Mouse (Mus musculus) heart, postnatal 10 days (tissue): ENCODE data around the gene Arap2. TPM values are rescaled to one million over a fixed set of nuclear protein-coding genes. Genes with fewer than 3 reads are reported as not detected.
A peak's percentile ranks its signal among the peaks of the same experiment; 100 is the strongest.
"Not testable (repeated sequence)": the region's sequence is repeated elsewhere in the genome, so short reads cannot be mapped to it uniquely, and the experiment has no call there.

Source experiments
- DNase-seq, 2 experiments: peaks; one replicate each; pipeline ENCODE4 v3.0.0; 2021
- intact Hi-C: fragments of 180-260 bp; cut with DNase I; formaldehyde crosslinking; loops from one replicate; pipeline ENCODE4 v1.15.1; 2025
- total RNA-seq, 2 experiments: library from RNA; stranded (reverse); gene quantifications; 2 replicates each; pipeline ENCODE4 v1.2.3; 2021

Arap2 gene
- total RNA-seq, 2 experiments from 2014 or later = 7.0 to 13.6 TPM

DNA sequence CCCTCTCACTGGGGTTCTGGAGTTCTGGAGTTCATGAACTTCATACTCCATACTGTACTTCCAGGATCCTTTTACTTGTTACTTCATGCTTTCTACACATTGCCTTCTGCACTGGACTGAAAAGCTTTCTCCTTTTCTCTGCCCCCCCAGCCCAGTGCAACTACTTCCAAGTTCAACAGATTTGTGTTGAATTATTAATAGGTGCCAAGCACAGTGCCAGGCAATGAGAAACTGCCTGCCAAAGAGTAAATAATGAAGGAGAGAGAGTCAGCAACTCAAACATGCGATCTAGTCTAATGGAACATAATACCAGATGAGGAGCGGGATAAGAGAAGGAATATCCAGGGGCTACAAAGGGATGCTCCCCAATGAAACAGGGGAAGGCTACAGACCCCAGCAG is 17.8 kb downstream of the Arap2 start:
- intact Hi-C loops = no loop called here
- no peak for DNase-seq

DNA sequence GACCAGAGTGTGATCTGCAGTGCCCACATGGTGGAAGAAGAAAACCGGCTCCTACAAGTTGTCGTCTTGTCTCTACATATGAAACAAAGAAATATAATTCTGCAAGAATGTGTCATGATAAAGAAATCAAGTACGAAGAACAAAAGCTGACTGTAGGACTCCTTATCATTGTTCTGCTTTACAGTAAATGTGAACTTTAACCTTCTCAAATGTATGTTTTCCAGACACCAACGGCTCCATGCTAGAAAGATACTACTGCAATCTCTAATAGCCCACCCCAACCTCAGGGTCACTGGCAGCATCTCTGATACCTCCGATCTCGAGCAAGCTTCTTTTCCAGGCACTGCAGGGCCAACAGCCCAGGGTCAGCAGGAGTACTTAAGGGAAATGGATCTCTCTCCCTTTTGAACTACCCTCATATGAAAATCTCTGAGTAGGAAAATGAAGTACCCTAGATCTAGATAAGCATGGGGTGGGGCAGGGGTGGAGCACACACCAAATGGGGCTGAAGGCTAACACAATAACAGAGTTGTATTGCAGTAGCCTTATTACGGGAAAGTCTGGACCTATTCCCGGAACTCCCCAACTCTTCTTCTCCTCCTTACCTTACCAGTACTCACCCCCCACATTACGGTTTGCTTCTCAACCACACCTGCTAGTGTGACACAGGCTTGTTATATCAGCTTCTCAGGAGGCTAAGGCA is 22.6 kb downstream of the Arap2 start:
- intact Hi-C loops = no loop called here
- no peak for DNase-seq

DNA sequence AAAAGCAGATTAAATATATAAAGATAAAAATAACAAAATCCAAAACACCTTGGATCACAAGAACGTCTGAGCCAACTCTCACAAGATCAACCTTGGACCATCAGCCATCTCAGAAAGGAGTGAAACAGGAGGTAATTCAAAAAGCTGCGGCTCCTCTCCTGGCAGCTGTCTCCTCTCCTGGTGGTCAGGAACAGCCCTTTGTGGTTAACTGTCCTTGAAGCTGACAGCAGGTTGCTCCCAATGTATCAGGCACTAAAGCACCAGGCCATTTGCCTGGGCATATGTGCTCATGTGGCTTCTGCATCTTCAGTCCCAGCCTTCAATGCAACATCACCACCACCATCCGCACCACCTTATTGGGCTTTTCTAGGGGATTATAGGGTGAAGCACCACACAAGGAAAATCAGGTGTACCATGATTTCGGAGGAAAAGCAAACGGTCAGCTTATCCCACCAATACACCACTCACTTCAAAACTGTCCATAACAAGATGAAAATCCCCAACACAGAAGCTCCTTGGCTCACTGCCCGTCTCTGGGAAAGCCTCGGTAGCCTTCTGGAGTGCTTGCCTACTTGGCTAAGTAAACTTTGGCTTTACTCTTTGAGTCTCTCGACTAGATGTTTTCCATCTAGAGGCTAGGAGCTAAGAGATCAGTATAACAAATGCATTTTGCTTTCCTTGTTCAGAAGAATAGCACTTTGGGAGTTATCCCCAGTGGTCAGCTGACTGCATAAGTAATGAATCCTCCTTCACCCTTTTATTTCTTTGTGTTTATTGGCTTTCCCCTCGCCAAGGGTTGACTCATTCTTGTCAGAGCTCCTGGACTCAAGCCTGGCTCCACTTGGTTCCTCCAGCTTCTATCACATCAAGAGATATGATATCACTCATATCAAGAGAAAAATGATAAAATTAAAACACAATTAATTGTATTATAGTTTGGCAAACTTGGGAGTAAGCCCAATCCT is 26.2 kb downstream of the Arap2 start:
- DNase-seq = peak in 1 of 2 experiments; percentile 31

DNA sequence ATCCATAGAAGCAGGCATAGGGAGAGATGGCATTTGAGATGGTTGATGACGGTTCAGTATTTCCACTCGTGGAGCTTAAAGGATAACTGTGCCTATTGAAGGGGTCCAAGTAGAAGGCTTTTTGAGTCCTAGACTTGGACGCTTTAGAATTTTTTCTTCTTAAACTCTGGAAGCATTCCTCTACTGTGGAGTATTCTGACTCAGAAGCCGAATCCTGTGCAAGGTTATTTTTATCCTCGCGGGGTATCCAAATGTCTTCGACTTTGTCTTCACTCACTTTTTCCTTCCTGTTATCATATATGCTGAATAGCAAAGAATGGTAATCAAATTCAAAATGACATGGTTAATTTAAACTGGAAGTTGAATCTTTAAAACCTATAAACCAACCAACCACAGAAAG is 35.4 kb downstream of the Arap2 start:
- DNase-seq, intact Hi-C loops: not testable (repeated sequence)

More for the DNA sequence above, 26.2 kb downstream of the Arap2 start:
- intact Hi-C loops = no loop called here

DNA sequence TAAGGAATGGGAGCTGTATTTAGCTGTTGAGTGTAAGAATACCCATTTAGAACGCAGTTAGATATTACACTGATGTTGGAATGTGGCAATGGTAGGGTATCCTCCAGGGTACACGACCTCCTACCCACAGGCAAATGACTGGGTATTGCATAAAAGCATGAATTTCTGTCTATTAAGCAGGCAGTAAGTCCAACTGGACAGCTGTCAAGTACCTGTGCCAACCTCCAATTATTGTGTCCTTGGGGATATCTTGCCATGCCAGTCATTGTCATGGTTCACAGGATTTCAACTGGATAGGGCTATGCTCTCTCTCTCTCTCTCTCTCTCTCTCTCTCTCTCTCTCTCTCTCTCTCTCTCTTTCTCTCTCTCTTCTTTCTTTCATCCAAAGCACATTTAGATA is 40.4 kb downstream of the Arap2 start:
- intact Hi-C loops = no loop called here
- DNase-seq = no peak

DNA sequence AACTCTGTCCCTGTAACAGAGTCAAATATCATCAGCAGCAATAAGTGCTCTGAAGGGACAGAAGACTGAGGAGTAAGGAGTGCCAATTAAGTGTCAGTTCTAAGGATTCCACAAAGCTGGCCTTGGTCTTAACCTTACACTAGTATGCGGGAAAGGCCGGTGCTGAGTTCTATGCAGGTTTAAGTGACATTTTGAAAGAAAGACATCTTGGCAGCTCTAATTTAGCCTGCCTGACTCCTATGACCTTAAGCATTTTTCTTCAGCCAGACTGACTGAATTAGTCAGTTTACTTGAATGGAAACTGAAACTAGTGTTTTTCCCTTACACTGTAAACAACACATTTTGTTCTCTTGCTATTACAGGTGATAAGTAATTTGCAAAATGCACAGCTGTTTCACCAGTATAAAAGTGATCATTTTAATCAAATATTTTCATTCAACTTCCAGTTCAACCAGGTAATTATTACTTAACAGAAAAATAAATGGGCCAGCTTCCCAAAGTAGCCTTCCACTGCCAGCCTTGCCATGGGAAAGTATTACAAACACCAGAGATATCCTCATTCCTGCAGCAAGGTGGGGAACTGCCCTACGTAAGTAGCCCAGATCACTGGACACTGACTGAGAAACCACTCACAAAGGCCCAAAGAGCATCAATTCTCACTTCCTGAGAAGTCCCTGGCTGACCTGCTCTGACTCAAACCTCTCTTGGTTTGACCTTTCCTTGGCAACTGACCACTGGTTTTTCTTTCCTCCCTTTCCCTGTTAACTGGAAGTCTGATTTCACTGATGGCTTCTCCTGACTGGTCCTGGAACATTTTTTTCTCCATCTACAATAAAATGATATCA is 42.5 kb downstream of the Arap2 start:
- DNase-seq = no peak
- intact Hi-C loops = no loop called here

DNA sequence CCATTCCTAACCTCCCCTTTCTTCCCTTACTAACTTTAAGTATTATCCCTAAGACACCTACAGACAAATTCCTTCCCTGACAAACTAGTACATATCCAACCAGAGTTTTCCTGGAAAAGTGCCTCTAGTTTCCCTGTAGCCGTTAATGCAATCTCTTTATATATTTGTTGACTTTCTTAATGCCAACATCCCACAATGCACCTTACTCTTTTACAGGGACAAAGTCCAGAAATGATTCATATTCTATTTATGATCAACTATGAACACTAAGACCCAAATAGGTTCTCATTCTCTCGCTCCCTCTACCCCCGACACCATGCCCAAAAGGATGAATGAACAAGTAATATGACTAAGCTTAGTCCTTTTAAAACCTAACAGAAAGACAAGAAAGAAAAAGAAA is 49.5 kb downstream of the Arap2 start:
- intact Hi-C loops = no loop called here
- no peak for DNase-seq

DNA sequence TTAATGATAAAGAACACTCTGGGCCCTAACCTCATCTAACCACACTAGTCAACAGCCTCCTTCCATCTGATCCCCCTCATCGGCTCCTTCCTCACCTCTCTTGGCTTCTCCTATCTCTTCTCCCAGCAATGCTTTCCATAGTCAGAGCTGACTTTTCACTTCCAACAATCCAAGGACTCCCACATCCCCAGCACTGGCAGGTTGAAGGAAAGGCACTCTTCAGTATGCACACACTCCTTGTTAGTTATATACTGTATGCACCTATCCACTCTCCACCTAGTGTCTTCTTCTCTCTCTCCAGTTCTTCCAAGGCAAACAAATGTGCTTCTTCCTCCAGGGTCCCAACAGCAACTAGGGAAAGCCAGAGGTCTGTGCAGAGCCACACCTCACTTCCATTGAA is 50.0 kb downstream of the Arap2 start:
- no peak for DNase-seq
- intact Hi-C loops = no loop called here

DNA sequence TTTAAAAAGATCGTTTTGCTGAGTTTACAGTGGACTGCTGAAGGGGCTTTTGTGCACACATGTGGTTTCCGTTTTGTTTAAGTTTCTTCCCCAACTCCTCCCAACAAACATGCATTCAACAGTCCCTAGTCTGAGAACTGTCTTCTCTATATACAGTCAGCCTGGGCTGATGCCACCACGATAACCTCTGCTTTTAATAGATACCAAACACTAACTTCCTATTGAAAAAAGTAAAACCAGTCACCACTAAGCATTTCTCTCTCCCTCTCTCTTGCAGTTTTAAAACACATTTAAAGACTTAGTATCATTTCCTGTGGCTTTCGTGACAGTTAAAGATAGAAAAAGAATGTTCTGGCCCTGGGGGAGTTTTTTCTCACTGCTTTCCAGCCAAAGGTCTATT is 50.5 kb downstream of the Arap2 start:
- intact Hi-C loops = no loop called here

DNA sequence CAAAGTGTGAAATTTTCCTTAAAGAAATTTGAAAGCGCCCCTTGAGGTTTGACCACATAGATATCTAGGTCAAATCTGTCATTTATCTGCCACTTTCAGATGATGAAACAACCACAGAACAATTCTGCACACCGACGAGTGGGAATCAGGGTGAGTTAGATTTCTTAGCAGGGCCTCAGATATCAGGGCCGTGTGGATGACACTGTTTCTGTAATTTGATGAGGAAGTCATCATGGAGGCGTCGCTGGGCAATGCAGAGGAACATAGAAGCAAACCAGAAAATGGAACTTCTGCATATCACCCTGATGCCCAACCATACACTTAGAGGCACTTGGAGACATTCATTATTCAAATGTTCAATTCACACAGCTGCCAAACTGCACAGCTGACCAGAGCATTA is 55.0 kb downstream of the Arap2 start:
- DNase-seq = no peak
- intact Hi-C loops = no loop called here

More for the DNA sequence above, 50.5 kb downstream of the Arap2 start:
- no peak for DNase-seq

DNA sequence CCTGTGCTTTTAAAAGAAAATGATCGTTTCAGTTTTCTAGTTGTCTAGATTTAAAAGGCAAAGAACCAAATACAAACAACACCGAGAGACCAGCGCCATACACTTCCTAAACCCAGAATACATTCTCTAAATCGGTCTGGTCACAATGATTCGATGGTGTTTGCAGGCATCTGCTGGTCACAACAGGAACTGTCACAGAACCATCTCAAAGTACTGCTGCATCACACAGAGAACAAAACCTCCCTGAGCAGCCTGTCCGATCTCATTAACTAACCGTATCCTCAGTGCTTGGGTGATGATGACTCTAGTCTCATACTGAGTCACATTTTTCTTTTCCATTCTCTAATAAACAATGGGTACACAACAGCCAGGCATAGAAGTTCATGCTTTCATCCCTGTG is 59.1 kb downstream of the Arap2 start:
- peak; percentile 20 to 30 for DNase-seq

DNA sequence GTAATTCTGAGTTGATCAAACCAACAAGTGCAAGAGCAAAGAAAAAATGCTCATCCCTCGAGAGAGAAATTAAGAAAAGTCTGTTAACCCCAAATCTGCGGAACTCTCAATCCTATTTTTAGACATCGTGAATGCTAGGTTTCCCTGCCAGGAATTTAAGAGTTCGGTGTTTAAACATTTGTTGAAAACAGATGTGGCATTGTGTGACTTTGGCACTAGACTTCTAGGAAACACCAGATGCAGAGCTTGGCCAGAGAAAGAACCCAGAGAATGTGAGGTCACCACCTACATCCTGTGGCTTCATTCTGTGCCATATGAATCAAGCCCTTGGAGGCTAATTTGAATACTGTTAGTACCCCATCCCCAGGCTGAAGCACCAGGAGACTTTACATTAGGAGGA is 76.0 kb downstream of the Arap2 start:
- peak in 1 of 2 experiments; percentile 11 for DNase-seq
- intact Hi-C loops = no loop called here

More for the DNA sequence above, 59.1 kb downstream of the Arap2 start:
- intact Hi-C loops = no loop called here

DNA sequence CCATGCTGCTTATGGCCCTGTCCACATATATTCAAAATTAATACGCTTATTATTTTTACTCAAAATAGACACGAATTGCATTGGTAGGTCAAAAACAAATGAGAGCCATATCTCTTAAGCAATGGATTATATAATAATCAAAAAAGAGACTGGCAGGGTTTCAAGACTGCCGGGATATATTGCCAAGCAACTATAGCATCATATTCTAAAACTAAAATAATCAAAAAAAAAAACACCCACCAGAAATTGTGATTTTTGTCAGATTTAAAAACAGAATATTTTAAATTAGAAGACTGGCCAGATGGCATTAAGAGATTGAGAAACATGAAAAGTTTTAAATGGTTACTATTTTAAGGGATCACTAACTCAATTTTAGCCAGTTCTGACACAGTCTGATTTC is 82.2 kb downstream of the Arap2 start:
- intact Hi-C loops = no loop called here
- DNase-seq = no peak

DNA sequence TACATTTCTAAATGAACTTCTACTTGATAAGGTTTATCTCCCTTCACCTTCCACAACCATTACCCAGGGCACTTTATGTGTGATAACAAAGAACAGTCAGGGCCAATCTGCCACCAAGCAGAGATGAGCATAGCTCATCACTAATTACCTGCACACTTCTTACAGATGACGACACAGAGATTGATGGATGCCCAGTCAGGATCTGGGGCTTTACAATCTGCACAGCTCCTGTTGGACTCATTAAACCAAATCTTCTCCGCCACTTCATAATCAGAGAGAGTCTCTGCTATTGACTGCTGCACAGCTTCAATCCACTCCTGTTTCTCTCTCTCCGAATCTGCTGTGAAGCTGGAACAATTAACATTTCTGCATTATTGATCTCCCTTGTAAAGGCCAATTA is 82.8 kb downstream of the Arap2 start:
- intact Hi-C loops = no loop called here
- no peak for DNase-seq

DNA sequence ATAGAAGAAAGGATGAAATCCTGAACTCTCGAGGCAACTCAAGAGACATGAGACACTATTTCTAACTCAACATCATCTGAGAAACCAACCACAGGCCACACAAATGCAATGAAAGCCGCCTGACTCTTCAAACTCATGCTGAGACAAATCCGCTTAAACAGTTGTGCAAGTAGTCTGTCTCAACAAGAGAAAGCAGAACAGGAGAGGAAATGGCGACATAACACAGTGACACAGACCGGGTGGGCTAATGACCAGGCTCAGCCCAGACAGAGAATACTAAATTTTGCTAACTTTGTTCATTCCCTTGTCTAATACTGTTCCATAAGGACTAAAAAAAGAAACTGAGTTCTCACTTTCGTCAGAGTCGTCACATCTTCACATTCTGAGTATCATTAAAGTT is 88.6 kb downstream of the Arap2 start:
- intact Hi-C loops = no loop called here
- DNase-seq = no peak

DNA sequence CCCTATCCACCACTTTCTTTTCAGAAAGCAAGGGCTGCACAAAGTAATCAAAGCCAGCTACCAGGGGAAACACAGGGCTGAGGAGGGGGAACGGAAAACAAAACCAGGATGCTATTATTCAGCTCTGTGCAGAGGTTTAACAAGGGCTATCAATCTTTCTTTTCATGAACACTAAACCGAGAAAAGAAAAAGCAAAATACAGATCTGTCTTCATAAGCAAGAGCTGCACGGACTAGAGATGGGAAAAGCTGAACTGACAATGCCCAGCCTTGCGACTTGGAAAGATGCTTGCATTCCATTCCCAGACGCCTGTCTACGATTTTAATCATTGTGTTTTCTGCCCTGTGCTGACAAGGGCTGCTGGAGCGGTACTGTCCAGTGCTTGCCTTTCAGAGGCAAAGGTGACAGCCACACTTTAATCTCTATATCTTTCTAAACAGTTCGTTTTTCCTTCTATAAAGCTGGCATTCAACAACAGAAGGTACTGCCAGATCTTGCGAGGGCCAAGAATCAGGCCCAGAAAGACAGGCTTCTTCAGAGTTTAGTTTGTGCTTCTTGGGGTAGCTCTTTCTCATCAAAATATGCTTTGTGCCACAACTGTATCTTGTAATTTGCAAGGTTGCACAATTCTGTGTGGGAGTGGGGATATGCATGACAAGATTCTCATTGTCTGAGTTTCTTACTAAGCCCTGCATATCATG is 93.1 kb downstream of the Arap2 start:
- intact Hi-C loops = no loop called here

DNA sequence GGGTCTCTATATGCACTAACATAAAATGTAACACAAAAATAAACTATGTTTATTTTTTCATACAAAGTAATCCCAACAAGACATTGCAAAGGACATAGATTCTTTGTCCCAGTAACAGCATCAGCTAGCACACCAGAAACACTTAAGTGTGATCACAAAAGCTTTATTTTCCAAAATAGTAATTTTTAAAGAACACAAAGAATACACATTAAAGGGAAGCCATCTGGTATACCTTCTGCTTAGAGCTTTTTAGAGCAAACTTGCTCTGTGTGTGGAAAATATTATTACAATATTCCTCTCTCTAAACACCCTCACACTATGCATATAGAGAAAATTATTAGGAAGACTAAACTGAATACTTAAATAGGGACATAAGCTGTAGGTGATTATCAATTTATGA is 100.6 kb downstream of the Arap2 start:
- DNase-seq = no peak
- intact Hi-C loops = no loop called here

More for the DNA sequence above, 93.1 kb downstream of the Arap2 start:
- peak in 1 of 2 experiments; percentile 1 for DNase-seq

DNA sequence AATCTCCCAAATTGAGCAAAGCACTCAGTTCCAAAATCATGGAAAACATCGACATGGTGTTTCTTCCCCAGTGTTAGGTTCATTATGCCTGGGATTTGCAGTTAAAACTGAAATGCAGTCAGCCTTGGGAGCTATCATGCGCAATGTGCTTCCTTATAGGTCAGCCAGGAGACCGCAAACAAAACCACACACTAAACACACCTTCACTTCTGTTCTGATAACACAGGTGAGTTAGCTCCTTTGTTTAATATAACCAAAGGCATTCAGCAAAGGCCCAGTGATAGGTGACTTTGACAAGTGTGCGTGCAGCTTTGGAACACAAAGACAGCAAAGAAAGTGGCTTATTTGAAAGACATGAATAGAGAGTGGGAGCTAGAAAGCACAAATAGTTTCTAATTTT is 101.1 kb downstream of the Arap2 start:
- intact Hi-C loops = no loop called here
- DNase-seq = no peak

DNA sequence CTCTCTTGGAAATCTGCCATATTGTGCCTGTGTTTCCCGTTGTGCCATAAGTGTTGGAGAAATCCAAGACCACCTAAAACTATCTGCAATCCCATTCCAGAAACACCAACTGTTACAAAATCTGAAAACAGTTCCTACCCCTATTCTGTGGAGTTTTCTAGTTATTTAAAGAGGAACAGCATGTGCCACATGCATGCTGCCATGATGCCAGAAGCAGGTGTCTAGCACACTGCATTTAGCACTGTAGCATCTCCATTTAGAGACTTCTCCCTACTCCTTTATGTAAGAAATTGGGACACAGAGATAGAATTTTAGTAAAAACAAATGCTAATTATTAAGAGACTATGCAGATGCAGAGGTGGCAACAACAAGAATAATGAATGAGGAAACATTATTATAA is 102.8 kb downstream of the Arap2 start:
- intact Hi-C loops = no loop called here
- DNase-seq = no peak

DNA sequence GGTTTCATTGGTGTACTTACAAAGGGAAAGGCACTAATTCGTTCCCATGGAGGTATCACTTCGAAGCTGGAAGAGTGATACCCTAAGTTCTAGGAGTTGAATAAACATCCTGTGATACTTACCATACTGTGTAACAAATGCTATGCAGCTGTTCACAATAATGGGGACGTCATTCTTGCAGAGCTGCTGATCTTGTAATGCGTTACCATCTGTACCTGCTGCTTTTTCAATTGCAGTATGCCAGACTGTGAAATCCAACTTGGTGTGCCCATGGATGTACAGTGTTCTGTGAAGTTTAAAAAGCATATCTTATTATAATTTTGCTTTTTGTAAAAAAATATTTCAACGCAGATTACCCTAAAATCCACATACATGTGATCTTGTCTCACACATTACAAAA is 112.0 kb downstream of the Arap2 start:
- DNase-seq = no peak
- intact Hi-C loops = no loop called here
